Mouse (Mus musculus): ENCODE results near the gene Parp14.
A peak's percentile ranks its signal among the peaks of the same experiment; 100 is the strongest.

DNA sequence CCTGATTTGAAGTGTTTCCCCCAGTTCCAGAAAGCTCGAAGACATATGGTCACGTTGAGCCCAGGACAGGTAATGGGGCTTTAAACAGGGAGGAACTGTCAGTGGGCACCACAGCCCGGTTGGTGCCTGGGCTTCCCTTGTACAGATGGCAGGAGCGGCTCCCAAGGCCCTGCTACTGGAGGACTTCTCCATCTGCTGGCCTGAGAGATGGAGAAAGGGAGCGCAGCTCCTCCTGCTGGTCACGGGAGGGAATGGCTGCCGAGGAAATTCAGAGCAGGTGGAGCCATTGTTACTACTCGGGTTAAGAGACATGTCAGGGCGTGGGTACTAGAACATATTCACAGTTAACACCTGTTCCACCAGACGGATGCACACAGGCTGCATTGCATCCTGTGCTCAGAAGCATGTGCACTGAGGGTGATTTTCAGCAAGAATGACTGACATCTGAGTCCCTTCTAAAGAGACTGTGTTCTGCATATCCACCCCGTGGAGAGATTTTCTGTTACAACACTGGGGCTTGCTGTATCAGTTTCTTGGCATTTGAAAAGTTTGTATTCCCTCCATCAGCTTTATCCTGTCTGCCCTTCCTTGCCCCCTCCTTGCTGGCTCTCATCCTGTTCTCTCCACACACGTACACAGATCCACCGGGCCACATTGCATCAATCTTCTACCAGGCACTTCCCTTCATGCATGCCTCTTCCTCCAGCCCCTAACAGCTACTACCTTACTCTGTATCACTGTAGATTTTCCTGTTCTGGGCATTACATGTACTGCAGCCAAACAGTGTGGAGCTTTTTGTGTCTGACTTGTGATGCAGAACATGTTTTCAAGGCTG, 53.9 kb downstream of the Parp14 start:
- TF ChIP-seq POLR2AphosphoS2 (IDR thresholded peaks at IDR 0.05; ENCODE audit: insufficient read length, low read depth): no peak
- TF ChIP-seq POLR2A (IDR thresholded peaks at IDR 0.05; ENCODE audit: insufficient read length, low read depth): no peak
- no peak for TF ChIP-seq TCF12 (IDR thresholded peaks at IDR 0.05; ENCODE audit: insufficient read depth, poor library complexity, severe bottlenecking)
- TF ChIP-seq MYOG (IDR thresholded peaks at IDR 0.05; ENCODE audit: control insufficient read depth in 1 of 3, insufficient read depth in 1 of 3, insufficient read length in 2 of 3, low read depth in 2 of 3): no peak
- no peak for TF ChIP-seq MAX (IDR thresholded peaks at IDR 0.05; ENCODE audit: low read depth)
- TF ChIP-seq USF1 (IDR thresholded peaks at IDR 0.05; ENCODE audit: low read depth): no peak
- peak in 1 of 3 experiments; percentile 2 for TF ChIP-seq MYOD1 (IDR thresholded peaks at IDR 0.05; ENCODE audit: control insufficient read depth in 1 of 3, insufficient read length in 2 of 3, low read depth in 2 of 3)
- TF ChIP-seq E2F4 (IDR thresholded peaks at IDR 0.05; ENCODE audit: insufficient read depth): no peak
- TF ChIP-seq SRF (IDR thresholded peaks at IDR 0.05; ENCODE audit: control insufficient read depth, insufficient read length, low read depth): no peak
- TF ChIP-seq TCF3 (IDR thresholded peaks at IDR 0.05; ENCODE audit: insufficient read length, low read depth): no peak

Data from myocyte (in vitro differentiated cells).